Mouse (Mus musculus): ENCODE data around the gene 1600014C10Rik. TPM values are rescaled to one million over a fixed set of nuclear protein-coding genes. Genes with fewer than 3 reads are reported as not detected.
A peak's percentile ranks its signal among the peaks of the same experiment; 100 is the strongest.

Gene 1600014C10Rik
- polyA plus RNA-seq, 1 experiment from 2014 or later: 14.5 TPM

DNA sequence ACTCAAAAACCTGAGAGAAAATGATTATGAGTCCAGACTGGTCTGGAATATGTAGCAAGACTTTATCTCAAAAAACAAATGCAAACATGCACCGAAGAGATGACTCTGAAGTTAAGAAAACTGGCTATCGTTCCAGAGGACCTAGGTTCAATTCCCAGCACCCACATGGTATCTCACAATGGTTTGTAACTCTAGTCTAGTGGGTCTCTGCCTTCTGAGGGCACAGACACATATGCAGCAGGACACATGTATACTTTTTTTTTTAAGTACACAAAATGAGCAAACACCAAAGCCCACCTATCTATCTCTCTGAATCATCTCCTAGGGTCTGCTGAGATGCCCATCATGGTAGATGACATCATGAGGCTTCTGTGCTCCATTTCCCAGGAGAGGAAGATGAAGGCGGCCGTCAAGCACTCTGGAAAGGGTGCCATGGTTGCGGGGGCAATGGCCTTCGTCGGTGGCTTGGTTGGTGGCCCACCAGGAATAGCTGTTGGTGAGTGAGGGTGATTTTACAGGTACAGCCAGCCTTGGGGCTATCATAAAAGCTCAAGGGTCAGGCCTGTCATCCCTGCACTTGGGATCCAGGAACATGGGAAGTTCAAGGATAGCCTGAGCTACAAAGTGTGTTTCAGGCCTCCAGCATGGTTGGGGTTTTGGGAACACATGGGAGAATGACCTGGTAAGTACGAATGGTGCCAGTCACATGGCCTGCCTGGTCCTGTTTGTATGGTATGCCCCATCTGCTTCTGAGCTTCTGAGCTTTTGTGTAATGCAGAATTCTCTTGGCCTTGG is 5.5 kb downstream of the 1600014C10Rik start:
- no peaks in the 10 kb centered on the region for H3K9me3 ChIP-seq (replicated peaks)
- no peak overlapping the region for H3K27ac ChIP-seq
- H3K27me3 ChIP-seq (ENCODE audit: low read depth, poor library complexity, severe bottlenecking): no peaks in the 10 kb centered on the region
- no peak overlapping the region for H3K4me3 ChIP-seq
- WGBS: 91% methylated on average over 8 of the region's 8 CpGs
- H3K36me3 ChIP-seq: peaks cover 8% of the 10 kb centered on the region
- peaks cover 8% of the 10 kb centered on the region for H3K4me1 ChIP-seq
- no peak for DNase-seq (ENCODE audit: low spot score)

DNA sequence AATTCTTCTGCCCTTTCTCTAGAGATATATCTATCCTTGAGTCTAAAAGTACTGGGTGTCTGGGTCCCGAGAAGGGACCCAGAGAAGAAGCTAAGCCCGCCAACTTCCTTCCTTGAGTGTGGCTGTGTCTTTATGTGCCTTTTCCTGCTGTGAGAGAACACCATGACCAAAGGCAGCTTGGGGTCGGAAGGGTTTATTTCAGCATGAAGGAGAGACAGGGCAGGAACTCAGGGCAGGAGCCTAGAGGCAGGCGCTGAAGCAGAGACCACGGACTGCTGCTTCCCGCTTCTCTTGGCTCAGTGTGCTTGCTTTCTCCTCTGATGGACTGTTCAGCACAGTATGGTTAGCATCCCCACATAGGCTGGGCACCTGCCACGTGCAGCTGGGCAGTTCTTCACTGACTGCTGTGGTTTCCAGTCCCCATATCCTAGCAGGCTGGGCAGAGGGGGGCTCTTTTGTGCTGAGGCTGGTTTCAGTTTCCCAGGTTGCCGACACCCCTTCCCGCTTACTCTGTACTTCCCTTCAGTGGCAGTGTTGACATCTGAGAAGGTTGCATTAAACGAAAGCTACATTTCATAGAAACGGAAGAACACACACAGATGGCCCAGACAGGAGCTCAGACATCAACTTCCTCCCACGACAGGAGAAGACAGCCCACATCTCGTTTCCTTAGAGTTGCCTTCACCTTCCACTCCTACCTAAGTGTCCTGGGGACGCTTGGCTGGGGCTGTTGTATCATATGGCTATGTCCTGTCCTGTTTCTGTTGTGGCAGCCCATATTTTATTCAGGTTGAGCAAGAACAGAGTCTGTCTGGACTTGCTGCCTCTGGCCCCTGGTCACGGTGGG is 6.3 kb downstream of the 1600014C10Rik start:
- 85% methylated on average over 15 of the region's 15 CpGs for WGBS

DNA sequence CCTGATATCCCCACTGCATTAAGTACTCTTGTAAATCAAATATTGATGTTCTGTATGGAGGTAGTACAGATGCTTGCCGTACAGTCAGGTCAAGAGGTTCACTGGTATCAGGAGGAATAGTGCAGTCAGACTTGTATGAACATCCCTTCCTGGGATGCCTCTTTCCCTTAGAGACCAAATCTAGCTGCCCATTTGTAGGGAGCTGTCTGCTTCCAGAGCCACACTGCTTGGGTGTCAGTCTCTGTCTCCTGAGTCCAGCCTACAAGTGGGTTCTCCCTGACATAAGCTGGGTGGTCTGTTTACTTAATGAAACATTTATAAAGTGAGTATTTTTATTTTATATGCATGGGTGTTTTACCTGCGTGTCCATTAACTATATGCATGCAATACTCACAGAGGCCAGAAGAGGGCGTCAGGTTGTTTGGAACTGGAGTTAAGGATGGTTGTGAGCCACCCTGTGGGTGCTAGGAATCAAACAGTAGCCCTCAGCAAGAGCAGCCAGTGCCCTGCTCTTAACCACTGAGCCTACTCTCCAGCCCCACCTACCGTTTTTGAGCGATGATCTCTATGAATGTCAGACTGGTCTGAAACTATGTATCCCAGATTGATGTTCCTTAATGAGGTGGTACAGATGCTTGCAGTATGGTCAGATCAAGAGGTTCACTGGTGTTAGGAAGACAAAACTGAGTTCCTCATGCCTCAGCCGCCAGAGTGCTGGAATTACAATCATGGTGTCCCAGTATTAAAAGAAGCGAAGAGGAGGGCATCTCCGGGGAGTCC is 7.2 kb downstream of the 1600014C10Rik start:
- no peak overlapping the region for H3K27ac ChIP-seq
- H3K36me3 ChIP-seq: peaks cover 8% of the 10 kb centered on the region
- H3K4me1 ChIP-seq: peaks cover 12% of the 10 kb centered on the region
- H3K9me3 ChIP-seq (replicated peaks): no peaks in the 10 kb centered on the region
- no peak overlapping the region for H3K4me3 ChIP-seq
- DNase-seq (ENCODE audit: low spot score): no peak
- 88% methylated on average over 8 of the region's 8 CpGs for WGBS
- no peaks in the 10 kb centered on the region for H3K27me3 ChIP-seq (ENCODE audit: low read depth, poor library complexity, severe bottlenecking)

More for the DNA sequence above, 6.3 kb downstream of the 1600014C10Rik start:
- H3K27ac ChIP-seq: no peak overlapping the region
- peaks cover 8% of the 10 kb centered on the region for H3K4me1 ChIP-seq
- no peak for DNase-seq (ENCODE audit: low spot score)
- H3K9me3 ChIP-seq (replicated peaks): no peaks in the 10 kb centered on the region
- H3K4me3 ChIP-seq: no peak overlapping the region
- H3K27me3 ChIP-seq (ENCODE audit: low read depth, poor library complexity, severe bottlenecking): no peaks in the 10 kb centered on the region
- peaks cover 8% of the 10 kb centered on the region for H3K36me3 ChIP-seq

DNA sequence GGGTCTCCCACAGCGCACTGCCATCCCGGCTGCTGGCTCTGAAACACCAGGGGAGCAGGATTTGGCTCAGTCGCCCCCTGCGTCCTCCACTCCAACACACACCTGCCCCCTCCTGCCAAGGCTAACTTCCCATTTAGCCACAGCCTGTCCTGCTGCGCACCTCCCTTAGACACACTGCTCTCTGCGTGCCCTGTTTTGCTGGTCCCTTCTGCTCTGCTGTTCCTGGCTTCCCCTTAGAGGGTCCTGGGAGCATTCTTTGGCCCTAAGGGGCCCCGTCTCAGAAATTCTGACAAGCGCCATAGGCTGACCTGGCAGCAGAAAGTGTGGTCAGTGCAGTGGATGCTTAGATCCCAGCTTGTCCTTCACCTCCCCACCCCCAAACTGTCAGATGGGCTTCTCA is 8.1 kb downstream of the 1600014C10Rik start:
- Histone ChIP-seq H3K27me3 (ENCODE audit: low read depth, poor library complexity, severe bottlenecking) (no peaks in the 10 kb centered on the region), H3K27ac (no peak overlapping the region), H3K9me3 (replicated peaks) (no peaks in the 10 kb centered on the region), H3K4me3 (no peak overlapping the region), H3K4me1 (peaks cover 12% of the 10 kb centered on the region), H3K36me3 (peaks cover 8% of the 10 kb centered on the region)
- WGBS: 65% methylated on average over 8 of the region's 8 CpGs
- DNase-seq (ENCODE audit: low spot score): no peak

- WGBS: 51% methylated on average over 10 of the region's 10 CpGs
- peaks cover 12% of the 10 kb centered on the region for H3K4me1 ChIP-seq
- no peaks in the 10 kb centered on the region for H3K9me3 ChIP-seq (replicated peaks)
- peaks cover 8% of the 10 kb centered on the region for H3K36me3 ChIP-seq
- no peak overlapping the region for H3K27ac ChIP-seq
- DNase-seq (ENCODE audit: low spot score): no peak
- H3K4me3 ChIP-seq: no peak overlapping the region
- H3K27me3 ChIP-seq (ENCODE audit: low read depth, poor library complexity, severe bottlenecking): no peaks in the 10 kb centered on the region
Observed at GRCm38 (mm10) chr7:38191571-38191970, 8.6 kb downstream of the 1600014C10Rik start.

DNA sequence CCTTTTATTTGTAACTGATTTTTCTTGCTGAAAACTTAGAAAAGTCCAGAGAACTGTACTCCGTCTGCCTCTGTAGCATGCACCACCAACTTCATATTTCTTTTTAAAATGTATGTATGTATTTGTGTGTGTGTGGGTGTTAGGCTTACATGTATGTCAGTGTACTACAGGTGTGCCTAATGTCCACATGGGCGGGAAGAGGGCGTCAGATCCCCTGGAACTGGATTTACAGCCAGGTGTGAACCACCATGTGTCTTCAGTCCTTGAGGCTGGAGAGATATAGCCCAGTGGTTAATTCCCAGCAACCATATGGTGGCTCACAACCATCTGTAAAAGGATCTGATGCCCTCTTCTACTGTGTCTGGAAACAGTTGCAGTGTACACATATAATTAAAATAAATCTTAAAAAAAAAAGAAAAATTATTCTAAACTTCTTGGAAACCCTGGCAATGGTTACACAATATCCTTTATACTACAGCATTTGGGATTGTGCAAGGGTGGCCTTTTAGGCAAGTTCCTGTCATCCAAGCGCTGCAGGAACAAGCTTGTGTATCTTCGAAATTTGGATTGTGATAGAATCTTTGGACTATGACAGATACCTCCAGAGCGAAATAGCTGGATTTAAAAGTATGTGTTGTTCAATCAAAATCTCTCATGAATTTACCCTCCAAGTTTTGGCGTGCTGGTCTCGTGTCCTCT is 17.0 kb downstream of the 1600014C10Rik start:
- Histone ChIP-seq H3K27me3 (ENCODE audit: low read depth, poor library complexity, severe bottlenecking) (no peaks in the 10 kb centered on the region), H3K36me3 (no peaks in the 10 kb centered on the region), H3K4me3 (peak overlapping the region; percentile 38; the same call in 1 of the 2 replicates), H3K9me3 (replicated peaks) (no peaks in the 10 kb centered on the region), H3K4me1 (peaks cover 7% of the 10 kb centered on the region), H3K27ac (no peak overlapping the region)
- no peak for DNase-seq (ENCODE audit: low spot score)
- 73% methylated on average over 8 of the region's 8 CpGs for WGBS

DNA sequence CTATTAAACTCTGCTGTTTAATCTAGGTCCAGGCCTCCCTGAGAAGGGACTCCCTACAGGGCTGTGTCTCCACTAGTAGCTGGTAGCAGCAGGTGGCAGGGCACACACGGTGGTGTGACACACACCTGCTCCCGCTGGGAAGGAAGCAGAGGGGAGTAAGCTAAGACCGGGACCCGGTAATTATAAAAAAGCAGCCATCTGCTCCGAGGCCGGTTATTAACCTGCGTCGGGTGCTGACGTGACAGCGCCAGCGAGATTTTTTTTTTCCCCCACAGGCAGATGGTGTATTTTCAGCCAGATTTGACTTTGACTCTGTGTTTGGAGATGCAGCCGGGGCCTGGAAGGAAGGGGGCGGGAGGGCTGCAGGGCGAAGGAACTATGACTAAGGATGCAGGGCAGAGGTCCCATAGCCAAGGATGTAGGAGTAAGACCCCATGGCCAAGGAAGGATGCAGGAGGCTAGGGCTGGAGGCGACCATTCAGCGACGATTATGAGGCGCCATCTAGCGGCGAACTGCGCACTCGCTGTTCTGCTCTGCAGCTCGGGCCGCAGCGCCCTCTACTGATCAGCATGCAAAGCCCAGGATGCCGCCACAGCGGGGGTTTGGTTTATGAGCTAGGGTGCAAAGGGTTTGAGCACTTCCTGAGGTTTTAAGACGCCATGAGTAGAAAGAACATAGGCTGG is 17.7 kb downstream of the 1600014C10Rik start:
- Histone ChIP-seq H3K36me3 (no peaks in the 10 kb centered on the region), H3K4me1 (peaks cover 7% of the 10 kb centered on the region), H3K4me3 (peak overlapping the region; percentile 38), H3K27ac (no peak overlapping the region), H3K27me3 (ENCODE audit: low read depth, poor library complexity, severe bottlenecking) (no peaks in the 10 kb centered on the region), H3K9me3 (replicated peaks) (no peaks in the 10 kb centered on the region)
- peak; percentile 95 for DNase-seq (ENCODE audit: low spot score)
- WGBS: 7% methylated on average over 28 of the region's 28 CpGs

DNA sequence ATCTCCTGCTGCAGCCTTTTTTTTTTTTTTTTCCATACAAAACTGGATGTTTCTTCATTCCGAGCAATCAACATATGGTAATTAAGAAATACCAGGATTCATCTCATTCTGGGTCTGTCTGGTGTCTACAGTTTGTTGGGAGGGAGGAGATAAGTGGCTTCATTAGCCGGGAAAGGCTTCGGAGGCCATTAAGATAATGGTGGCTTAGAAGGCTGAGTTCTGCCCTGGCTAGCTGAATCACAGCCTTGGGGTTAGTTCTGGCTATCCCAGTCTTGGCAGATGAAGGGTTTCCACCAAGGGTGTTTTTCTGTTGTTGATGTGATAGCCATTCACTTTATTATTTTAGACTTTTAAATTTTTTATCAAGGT is 18.3 kb downstream of the 1600014C10Rik start:
- DNase-seq (ENCODE audit: low spot score): no peak
- no peak overlapping the region for H3K27ac ChIP-seq
- peaks cover 7% of the 10 kb centered on the region for H3K4me1 ChIP-seq
- no peak overlapping the region for H3K4me3 ChIP-seq
- H3K9me3 ChIP-seq (replicated peaks): no peaks in the 10 kb centered on the region
- 32% methylated on average over 3 of the region's 3 CpGs for WGBS
- H3K27me3 ChIP-seq (ENCODE audit: low read depth, poor library complexity, severe bottlenecking): no peaks in the 10 kb centered on the region
- H3K36me3 ChIP-seq: no peaks in the 10 kb centered on the region

- H3K27me3 ChIP-seq (ENCODE audit: low read depth, poor library complexity, severe bottlenecking): no peaks in the 10 kb centered on the region
- peaks cover 7% of the 10 kb centered on the region for H3K4me1 ChIP-seq
- WGBS: 89% methylated on average over 6 of the region's 6 CpGs
- H3K4me3 ChIP-seq: no peak overlapping the region
- H3K27ac ChIP-seq: no peak overlapping the region
- H3K36me3 ChIP-seq: no peaks in the 10 kb centered on the region
- DNase-seq (ENCODE audit: low spot score): no peak
- H3K9me3 ChIP-seq (replicated peaks): no peaks in the 10 kb centered on the region
Observed at GRCm38 (mm10) chr7:38204314-38204713, 21.3 kb downstream of the 1600014C10Rik start.

- Histone ChIP-seq H3K4me1 (peaks cover 3% of the 10 kb centered on the region), H3K4me3 (no peak overlapping the region), H3K27me3 (ENCODE audit: low read depth, poor library complexity, severe bottlenecking) (no peaks in the 10 kb centered on the region), H3K27ac (no peak overlapping the region), H3K36me3 (no peaks in the 10 kb centered on the region), H3K9me3 (replicated peaks) (no peaks in the 10 kb centered on the region)
- DNase-seq (ENCODE audit: low spot score): no peak
- WGBS: 47% methylated on average over 2 of the region's 2 CpGs
Observed at GRCm38 (mm10) chr7:38205801-38206200, 22.8 kb downstream of the 1600014C10Rik start.

- Histone ChIP-seq H3K4me1 (no peaks in the 10 kb centered on the region), H3K9me3 (replicated peaks) (no peaks in the 10 kb centered on the region), H3K27me3 (ENCODE audit: low read depth, poor library complexity, severe bottlenecking) (no peaks in the 10 kb centered on the region), H3K4me3 (no peak overlapping the region), H3K27ac (no peak overlapping the region), H3K36me3 (no peaks in the 10 kb centered on the region)
- WGBS: 81% methylated on average over 3 of the region's 3 CpGs
- no peak for DNase-seq (ENCODE audit: low spot score)
Observed at GRCm38 (mm10) chr7:38206564-38206963, 23.5 kb downstream of the 1600014C10Rik start.

- H3K27ac ChIP-seq: no peak overlapping the region
- 75% methylated on average over 3 of the region's 3 CpGs for WGBS
Observed at GRCm38 (mm10) chr7:38208969-38209368, 26.0 kb downstream of the 1600014C10Rik start.

More at GRCm38 (mm10) chr7:38208969-38209368, 26.0 kb downstream of the 1600014C10Rik start:
- H3K9me3 ChIP-seq (replicated peaks): no peaks in the 10 kb centered on the region
- DNase-seq (ENCODE audit: low spot score): no peak
- H3K36me3 ChIP-seq: no peaks in the 10 kb centered on the region
- no peak overlapping the region for H3K4me3 ChIP-seq
- H3K4me1 ChIP-seq: no peaks in the 10 kb centered on the region
- H3K27me3 ChIP-seq (ENCODE audit: low read depth, poor library complexity, severe bottlenecking): no peaks in the 10 kb centered on the region
